Mouse (Mus musculus) embryonic facial prominence, embryonic 11.5 days (tissue): ENCODE data around the gene Nomo1. TPM values are rescaled to one million over a fixed set of nuclear protein-coding genes. Genes with fewer than 3 reads are reported as not detected.

Experiments used
- ATAC-seq: fragments of 200-750 bp; cut with Nextera tagmentation; replicated peaks from 2 replicates; pipeline ENCODE4 v1.8.0; 2017; ENCODE audit warnings: low read depth; ENCODE audit not compliant: insufficient number of reproducible peaks, low FRiP score, low TSS enrichment
- DNase-seq: peaks from one replicate; pipeline ENCODE4 v3.0.0-alpha.2; 2015; ENCODE audit warnings: low spot score
- H3K27ac ChIP-seq: fragments of 300-500 bp; sonication (generic); replicated peaks from 2 replicates; pipeline ENCODE4 v1.5.1; 2014; ENCODE audit warnings: mild to moderate bottlenecking, low read depth, low read length, control low read depth
- H3K27me3 ChIP-seq: fragments of 300-500 bp; sonication (generic); 2 replicates; pipeline ENCODE4 v1.6.1; 2014; ENCODE audit warnings: mild to moderate bottlenecking, low read length, moderate library complexity, mixed read lengths; ENCODE audit not compliant: control insufficient read depth, insufficient read depth
- H3K36me3 ChIP-seq: fragments of 300-500 bp; sonication (generic); replicated peaks from 2 replicates; pipeline ENCODE4 v1.6.1; 2014; ENCODE audit warnings: low read depth, mild to moderate bottlenecking, low read length, moderate library complexity, mixed read lengths; ENCODE audit not compliant: control insufficient read depth, insufficient read depth
- H3K4me1 ChIP-seq: fragments of 300-500 bp; sonication (generic); 2 replicates; pipeline ENCODE4 v1.6.1; 2014; ENCODE audit warnings: low read length, mixed read lengths; ENCODE audit not compliant: control insufficient read depth, insufficient read depth
- H3K4me2 ChIP-seq: fragments of 300-500 bp; sonication (generic); 2 replicates; pipeline ENCODE4 v1.6.1; 2014; ENCODE audit warnings: low read depth, mild to moderate bottlenecking, control low read depth, low read length, moderate library complexity
- H3K4me3 ChIP-seq: fragments of 300-500 bp; sonication (generic); 2 replicates; pipeline ENCODE4 v1.5.1; 2014; ENCODE audit warnings: low read depth, low read length, control low read depth
- H3K9ac ChIP-seq: fragments of 300-500 bp; sonication (generic); replicated peaks from 2 replicates; pipeline ENCODE4 v1.6.1; 2014; ENCODE audit warnings: mild to moderate bottlenecking, control low read depth, low read length
- H3K9me3 ChIP-seq: fragments of 300-500 bp; sonication (generic); replicated peaks from 2 replicates; pipeline ENCODE4 v1.6.1; 2016; ENCODE audit warnings: mild to moderate bottlenecking, low read length, inconsistent platforms, mixed read lengths; ENCODE audit not compliant: control insufficient read depth
- WGBS: fragments of 180-500 bp; shearing (Covaris S2); extraction: QIAGEN DNeasy Blood & Tissue Kit; methylation state at CpG from one replicate; pipeline ENCODE4 v1.1.7; 2014; 5-methylcytosine and 5-hydroxymethylcytosine counted together
- polyA plus RNA-seq: library from polyadenylated mRNA; unstranded; fragments of >200 nt; fragmentation: Nextera tagmentation; extraction: Ambion mirVana; gene quantifications from 2 replicates; pipeline ENCODE4 v1.2.1, GENCODE M21; 2014

The Nomo1 gene
- polyA plus RNA-seq, 1 experiment from 2014 or later: 11.3 TPM

DNA sequence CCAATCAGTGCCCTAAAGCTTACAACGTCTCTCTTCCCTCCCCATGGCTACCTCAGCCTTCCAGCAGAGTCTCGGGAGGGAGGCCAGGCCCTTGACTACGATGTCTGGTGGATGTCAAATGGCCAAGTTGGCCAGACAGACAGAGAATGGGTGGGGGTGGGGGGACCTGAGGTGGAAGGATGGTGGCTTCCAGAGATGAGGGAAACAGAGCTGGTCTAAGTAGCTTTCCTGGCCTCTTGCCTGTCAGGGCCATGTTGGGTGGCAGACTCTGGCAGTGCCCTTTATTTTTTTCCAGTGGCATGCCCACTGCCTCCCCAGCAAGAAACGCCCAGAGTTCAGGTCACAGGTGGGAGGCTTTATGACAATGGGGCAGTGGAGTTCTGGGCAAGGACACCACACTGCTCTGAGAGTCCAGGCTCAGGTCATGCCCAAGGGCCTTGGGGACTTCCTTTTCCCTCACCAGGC lies 63.9 kb downstream of the Nomo1 start:
- no peak for DNase-seq
- Histone ChIP-seq H3K27me3 (peaks cover 9% of the 10 kb centered on the region), H3K4me2 (no peak overlapping the region), H3K9me3 (no peaks in the 10 kb centered on the region), H3K36me3 (no peaks in the 10 kb centered on the region), H3K4me3 (no peak overlapping the region), H3K9ac (no peak overlapping the region), H3K4me1 (no peaks in the 10 kb centered on the region; the same call in 1 of the 2 replicates), H3K27ac (no peak overlapping the region)
- WGBS: 54% methylated on average over 4 of the region's 4 CpGs
- no peak for ATAC-seq

DNA sequence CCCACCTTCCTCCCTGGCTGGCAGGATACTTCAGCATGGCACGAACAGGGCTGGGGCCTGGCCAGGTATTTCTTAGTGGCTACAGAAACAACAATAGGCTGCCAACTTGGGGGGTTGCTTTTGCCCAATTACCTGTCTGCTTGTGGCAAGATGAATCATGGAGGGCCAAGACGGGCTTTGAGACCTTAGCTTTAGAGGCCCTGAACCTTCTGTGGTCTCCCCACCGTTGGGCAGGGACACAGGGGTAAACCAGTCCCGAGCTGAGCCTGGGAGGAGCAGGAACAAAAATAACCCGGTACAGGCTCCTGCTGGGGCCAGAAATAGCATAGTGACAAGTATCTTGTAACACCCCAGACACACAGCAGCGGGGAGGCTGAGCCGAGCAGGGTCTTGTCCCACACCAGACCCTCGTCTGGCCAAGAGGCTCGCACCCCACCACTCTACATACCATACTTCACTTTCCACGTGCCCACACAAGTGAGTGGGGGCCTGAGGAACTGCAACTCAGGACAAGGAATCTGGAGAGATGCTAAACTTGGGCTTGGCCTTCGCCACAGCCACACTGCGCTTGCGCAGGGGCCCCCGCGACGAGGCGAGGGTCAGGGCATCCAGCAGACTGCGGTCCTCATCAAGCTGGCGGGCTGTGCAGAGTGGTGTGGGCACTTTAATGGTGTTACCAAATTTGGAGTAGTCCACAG lies 64.9 kb downstream of the Nomo1 start:
- Histone ChIP-seq H3K27me3 (peaks cover 9% of the 10 kb centered on the region), H3K4me2 (no peak overlapping the region), H3K4me1 (no peaks in the 10 kb centered on the region; the same call in 1 of the 2 replicates), H3K9ac (no peak overlapping the region), H3K4me3 (no peak overlapping the region), H3K36me3 (no peaks in the 10 kb centered on the region), H3K9me3 (no peaks in the 10 kb centered on the region), H3K27ac (no peak overlapping the region)
- 83% methylated on average over 19 of the region's 19 CpGs for WGBS
- ATAC-seq (no peak), DNase-seq (no peak)

DNA sequence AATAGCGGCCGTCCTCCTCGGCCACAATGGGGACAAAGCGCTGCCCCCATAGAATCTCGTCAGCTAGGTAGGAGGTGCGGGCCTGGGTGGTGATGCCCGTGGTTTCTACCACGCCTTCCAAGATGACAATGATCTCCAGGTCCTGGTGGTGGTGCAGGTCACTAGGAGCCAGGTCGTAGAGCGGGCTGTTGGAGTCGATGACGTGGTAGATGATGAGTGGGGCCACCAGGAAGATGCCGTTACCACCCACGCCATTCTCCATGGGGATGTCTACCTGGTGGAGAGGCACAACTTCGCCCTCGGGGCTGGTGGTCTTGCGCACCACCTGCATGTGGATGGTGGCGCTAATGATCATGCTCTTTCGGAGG lies 65.4 kb downstream of the Nomo1 start:
- H3K27ac ChIP-seq: no peak overlapping the region
- H3K27me3 ChIP-seq: peaks cover 9% of the 10 kb centered on the region

DNA sequence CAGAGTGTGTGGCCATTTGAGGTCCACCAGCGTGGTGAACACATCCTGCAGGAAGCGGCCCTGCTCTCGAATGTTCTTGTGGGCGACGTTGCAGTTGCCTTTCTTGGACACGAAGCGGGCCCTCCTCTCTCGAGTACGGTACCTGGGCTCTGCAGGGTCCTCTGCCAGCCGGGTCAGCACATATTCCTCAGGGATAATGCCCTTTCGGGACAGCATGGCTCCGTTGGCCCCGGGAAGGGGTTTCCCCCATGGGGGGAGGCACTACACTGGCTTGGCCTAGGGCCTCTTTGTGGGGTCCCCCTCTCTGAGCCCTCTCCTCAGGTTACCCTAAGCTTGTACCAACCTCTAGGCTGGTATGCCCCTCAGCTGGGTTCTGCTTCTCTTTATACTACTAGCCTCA lies 66.2 kb downstream of the Nomo1 start:
- 83% methylated on average over 13 of the region's 13 CpGs for WGBS
- peaks cover 9% of the 10 kb centered on the region for H3K27me3 ChIP-seq
- no peaks in the 10 kb centered on the region for H3K9me3 ChIP-seq
- no peak overlapping the region for H3K4me3 ChIP-seq
- H3K4me1 ChIP-seq: no peaks in the 10 kb centered on the region; the same call in 1 of the 2 replicates
- no peak for DNase-seq
- ATAC-seq: peak; percentile 39; the same call in 1 of the 2 replicates
- no peak overlapping the region for H3K9ac ChIP-seq
- H3K4me2 ChIP-seq: no peak overlapping the region
- H3K27ac ChIP-seq: no peak overlapping the region
- no peaks in the 10 kb centered on the region for H3K36me3 ChIP-seq

More for the DNA sequence above, 65.4 kb downstream of the Nomo1 start:
- DNase-seq (no peak), ATAC-seq (no peak)
- no peak overlapping the region for H3K9ac ChIP-seq
- no peaks in the 10 kb centered on the region for H3K36me3 ChIP-seq
- H3K4me3 ChIP-seq: no peak overlapping the region
- H3K4me2 ChIP-seq: no peak overlapping the region
- no peaks in the 10 kb centered on the region for H3K9me3 ChIP-seq
- WGBS: 91% methylated on average over 19 of the region's 19 CpGs
- no peaks in the 10 kb centered on the region; the same call in 1 of the 2 replicates for H3K4me1 ChIP-seq

- Histone ChIP-seq H3K4me2 (peak within 1 kb of the TSS; percentile 92), H3K4me1 (no peaks in the 10 kb centered on the region; the same call in 1 of the 2 replicates), H3K27ac (no peak within 1 kb of the TSS), H3K9ac (peak within 1 kb of the TSS; percentile 57), H3K27me3 (peaks cover 9% of the 10 kb centered on the region), H3K9me3 (no peaks in the 10 kb centered on the region), H3K4me3 (peak within 1 kb of the TSS; percentile 47), H3K36me3 (no peaks in the 10 kb centered on the region)
- peak; percentile 92 for DNase-seq
- ATAC-seq: peak; percentile 61
- WGBS: 1% methylated on average over 30 of the region's 34 CpGs
Measured at GRCm38 (mm10) chr7:46100563-46100962, 67.1 kb downstream of the Nomo1 start, which contains the start of gene Kcnj11. Gene Kcnj11 (minus strand): TSS chr7:46100764.

GRCm38 (mm10) chr7:46103075-46103591 lies 69.6 kb downstream of the Nomo1 start:
- Histone ChIP-seq H3K9me3 (no peaks in the 10 kb centered on the region), H3K27me3 (peaks cover 9% of the 10 kb centered on the region; the same call in 1 of the 2 replicates), H3K9ac (no peak overlapping the region), H3K4me3 (no peak overlapping the region), H3K4me2 (no peak overlapping the region), H3K27ac (no peak overlapping the region), H3K4me1 (no peaks in the 10 kb centered on the region; the same call in 1 of the 2 replicates), H3K36me3 (no peaks in the 10 kb centered on the region)
- ATAC-seq: no peak
- no peak for DNase-seq
- 84% methylated on average over 8 of the region's 8 CpGs for WGBS

- H3K4me2 ChIP-seq: no peak overlapping the region
- no peaks in the 10 kb centered on the region for H3K9me3 ChIP-seq
- no peak overlapping the region for H3K27ac ChIP-seq
- peaks cover 9% of the 10 kb centered on the region; the same call in 1 of the 2 replicates for H3K27me3 ChIP-seq
- no peak overlapping the region for H3K4me3 ChIP-seq
- no peaks in the 10 kb centered on the region; the same call in 1 of the 2 replicates for H3K4me1 ChIP-seq
- no peak for ATAC-seq
- no peaks in the 10 kb centered on the region for H3K36me3 ChIP-seq
- 89% methylated on average over 8 of the region's 8 CpGs for WGBS
- no peak for DNase-seq
- H3K9ac ChIP-seq: no peak overlapping the region
Measured at GRCm38 (mm10) chr7:46103771-46104170, 70.3 kb downstream of the Nomo1 start.

DNA sequence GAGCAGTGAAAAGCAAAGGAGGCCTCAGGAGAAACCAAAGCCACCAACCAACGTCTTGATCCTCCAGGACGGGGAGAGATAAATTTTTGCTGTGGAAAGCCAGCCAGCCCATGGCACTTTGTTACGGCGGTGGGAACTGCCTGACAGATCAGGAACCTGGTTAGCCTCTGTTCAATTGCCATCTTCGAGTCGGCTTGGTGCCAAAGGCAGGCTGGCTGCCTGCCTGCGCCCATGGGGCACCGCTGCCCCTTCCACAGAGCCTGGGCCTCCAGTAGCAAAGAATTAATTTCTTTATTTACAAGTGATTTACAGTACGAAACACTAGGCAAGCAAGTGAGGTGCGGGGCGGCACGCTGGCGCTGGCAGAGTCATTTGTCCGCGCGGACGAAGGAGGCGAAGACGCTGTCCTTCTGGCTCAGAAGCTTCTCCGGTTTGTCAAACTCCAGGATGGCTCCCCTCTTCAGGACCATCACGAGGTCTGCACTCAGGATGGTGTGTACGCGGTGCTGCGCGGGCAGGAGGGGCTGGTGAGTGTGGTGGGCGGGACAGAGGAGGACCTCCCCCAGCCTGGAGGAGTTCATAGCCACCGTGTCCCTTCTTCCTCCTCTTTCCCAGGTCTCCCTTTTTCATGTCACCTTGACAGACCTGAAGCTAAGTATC lies 70.9 kb downstream of the Nomo1 start:
- ATAC-seq (no peak), DNase-seq (no peak)
- H3K9me3 ChIP-seq: no peaks in the 10 kb centered on the region
- H3K27me3 ChIP-seq: peaks cover 9% of the 10 kb centered on the region; the same call in 1 of the 2 replicates
- no peaks in the 10 kb centered on the region; the same call in 1 of the 2 replicates for H3K4me1 ChIP-seq
- no peak overlapping the region for H3K27ac ChIP-seq
- H3K36me3 ChIP-seq: no peaks in the 10 kb centered on the region
- no peak overlapping the region for H3K4me3 ChIP-seq
- H3K4me2 ChIP-seq: no peak overlapping the region
- H3K9ac ChIP-seq: no peak overlapping the region
- WGBS: 85% methylated on average over 27 of the region's 27 CpGs
